Mouse (Mus musculus): Measurements from ENCODE around the gene Mdk.

Gene Mdk

GRCm38 (mm10) chr2:91913328-91914110, 18.6 kb downstream of the Mdk start:
- no peak for DNase-seq (ENCODE audit: low spot score)

GRCm38 (mm10) chr2:91912616-91913015, 19.5 kb downstream of the Mdk start:
- no peak for DNase-seq (ENCODE audit: low spot score)

GRCm38 (mm10) chr2:91906141-91906540, 26.0 kb downstream of the Mdk start:
- no peak for DNase-seq (ENCODE audit: low spot score)

- DNase-seq (ENCODE audit: low spot score), result no peak
Measured at GRCm38 (mm10) chr2:91904618-91905307, 27.3 kb downstream of the Mdk start.

- no peak for DNase-seq (ENCODE audit: low spot score)
Measured at GRCm38 (mm10) chr2:91903171-91903925, 28.7 kb downstream of the Mdk start.

- no peak for DNase-seq (ENCODE audit: low spot score)
Measured at GRCm38 (mm10) chr2:91902336-91902735, 29.8 kb downstream of the Mdk start.

- DNase-seq (ENCODE audit: low spot score), result no peak
Measured at GRCm38 (mm10) chr2:91900431-91900830, 31.7 kb downstream of the Mdk start.

- no peak for DNase-seq (ENCODE audit: low spot score)
Measured at GRCm38 (mm10) chr2:91899141-91899540, 33.0 kb downstream of the Mdk start.

GRCm38 (mm10) chr2:91897968-91898367, 34.1 kb downstream of the Mdk start:
- no peak for DNase-seq (ENCODE audit: low spot score)

GRCm38 (mm10) chr2:91895401-91895800, 36.7 kb downstream of the Mdk start:
- DNase-seq (ENCODE audit: low spot score), result no peak

- DNase-seq (ENCODE audit: low spot score), result no peak
Measured at GRCm38 (mm10) chr2:91894716-91895115, 37.4 kb downstream of the Mdk start.

- DNase-seq (ENCODE audit: low spot score), result no peak
Measured at GRCm38 (mm10) chr2:91884616-91885015, 47.5 kb downstream of the Mdk start.

GRCm38 (mm10) chr2:91883961-91884360, 48.1 kb downstream of the Mdk start:
- DNase-seq (ENCODE audit: low spot score), result no peak
